Mouse (Mus musculus) frontal cortex, adult (tissue): Measurements from ENCODE around the gene Kif7.

Source experiments
- ATAC-seq: cut with Nextera tagmentation; 2 replicates; pipeline ENCODE4 v1.9.2; 2017; ENCODE audit warnings: mild to moderate bottlenecking, moderate library complexity, mixed read lengths; ENCODE audit not compliant: low TSS enrichment

The Kif7 gene

DNA sequence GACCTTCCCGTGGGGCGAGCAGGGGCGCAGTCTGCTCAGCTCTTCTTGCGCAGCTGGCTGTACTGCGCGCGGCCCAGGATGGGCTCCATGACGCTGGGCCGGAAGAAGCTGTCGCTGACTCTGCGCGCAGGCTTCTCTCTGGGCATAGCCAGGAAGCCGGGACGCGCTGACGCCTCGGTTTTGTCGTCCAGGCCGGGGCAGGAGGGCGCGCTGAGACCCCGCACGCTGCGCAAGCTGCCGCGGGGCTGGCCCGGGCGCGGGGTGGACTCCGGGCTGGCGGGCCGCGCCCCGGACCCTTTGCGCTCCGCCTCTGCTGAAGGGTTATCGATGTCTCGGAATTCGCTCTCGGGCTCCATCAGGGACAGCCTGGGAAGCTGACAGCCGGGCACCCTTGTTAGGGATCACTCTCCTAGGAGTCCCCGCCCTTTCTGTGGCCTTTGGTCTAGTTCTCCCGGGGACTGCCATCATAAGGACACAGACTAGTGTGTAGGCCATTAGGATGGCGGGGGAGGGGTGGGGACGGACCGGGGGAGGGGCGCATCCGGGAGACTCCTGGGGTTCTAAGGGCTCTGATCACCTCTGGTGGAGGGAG lies 6.0 kb upstream of the Kif7 start:
- ATAC-seq = peak; percentile 92

GRCm38 (mm10) chr7:79710831-79711230 lies 4.7 kb downstream of the Kif7 start:
- no peak for ATAC-seq

GRCm38 (mm10) chr7:79710130-79710607 lies 5.4 kb downstream of the Kif7 start:
- peak; percentile 90 for ATAC-seq

- no peak for ATAC-seq
Measured at GRCm38 (mm10) chr7:79705210-79705609, 10.3 kb downstream of the Kif7 start.

DNA sequence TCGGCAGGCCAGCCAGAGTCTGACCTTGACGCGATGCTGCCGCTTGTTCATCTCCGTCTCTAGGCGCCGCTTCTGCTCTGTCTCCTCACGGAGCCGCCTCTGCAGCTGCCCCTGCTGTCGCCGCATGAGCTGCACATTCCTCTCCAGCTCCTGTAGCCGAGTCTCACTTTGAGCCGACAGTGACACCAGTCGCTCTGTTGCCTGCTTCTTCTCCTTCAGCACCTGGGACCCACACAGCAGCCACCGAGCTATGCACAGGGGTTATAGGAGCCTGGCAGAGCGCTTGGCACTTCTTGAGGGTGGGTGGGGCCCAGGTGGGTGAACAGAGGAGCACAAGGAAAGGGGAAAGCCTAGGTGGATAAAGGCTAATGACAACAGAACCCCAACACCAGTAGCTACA lies 12.8 kb downstream of the Kif7 start:
- peak; percentile 57; the same call in 1 of the 2 replicates for ATAC-seq

- ATAC-seq = no peak
Measured at GRCm38 (mm10) chr7:79696495-79696894, 19.0 kb downstream of the Kif7 start.

DNA sequence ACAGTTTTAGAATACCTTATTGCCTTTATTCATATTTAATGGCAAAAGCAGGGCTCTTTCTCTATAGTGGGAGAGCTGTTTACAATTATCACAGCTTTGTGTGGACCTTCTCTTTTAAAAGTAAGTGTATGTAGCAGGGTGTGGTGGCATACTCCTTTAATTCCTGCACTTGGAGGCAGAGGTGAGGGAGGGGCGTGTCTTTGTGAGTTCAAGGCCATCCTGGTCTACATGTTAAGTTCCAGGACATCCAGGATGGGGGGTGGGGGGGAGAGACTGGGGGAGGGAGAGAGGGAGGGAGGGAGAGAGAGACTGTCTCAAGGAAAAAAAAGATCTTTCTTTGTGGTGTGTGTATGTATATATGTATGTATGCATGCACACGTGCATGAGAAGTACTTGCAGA lies 35.3 kb downstream of the Kif7 start:
- no peak for ATAC-seq

GRCm38 (mm10) chr7:79679186-79679585 lies 36.3 kb downstream of the Kif7 start:
- ATAC-seq = no peak

- ATAC-seq = no peak
Measured at GRCm38 (mm10) chr7:79670900-79671604, 44.5 kb downstream of the Kif7 start.

GRCm38 (mm10) chr7:79666690-79667089 lies 48.8 kb downstream of the Kif7 start:
- ATAC-seq = no peak

- no peak for ATAC-seq
Measured at GRCm38 (mm10) chr7:79661253-79661890, 54.1 kb downstream of the Kif7 start.

DNA sequence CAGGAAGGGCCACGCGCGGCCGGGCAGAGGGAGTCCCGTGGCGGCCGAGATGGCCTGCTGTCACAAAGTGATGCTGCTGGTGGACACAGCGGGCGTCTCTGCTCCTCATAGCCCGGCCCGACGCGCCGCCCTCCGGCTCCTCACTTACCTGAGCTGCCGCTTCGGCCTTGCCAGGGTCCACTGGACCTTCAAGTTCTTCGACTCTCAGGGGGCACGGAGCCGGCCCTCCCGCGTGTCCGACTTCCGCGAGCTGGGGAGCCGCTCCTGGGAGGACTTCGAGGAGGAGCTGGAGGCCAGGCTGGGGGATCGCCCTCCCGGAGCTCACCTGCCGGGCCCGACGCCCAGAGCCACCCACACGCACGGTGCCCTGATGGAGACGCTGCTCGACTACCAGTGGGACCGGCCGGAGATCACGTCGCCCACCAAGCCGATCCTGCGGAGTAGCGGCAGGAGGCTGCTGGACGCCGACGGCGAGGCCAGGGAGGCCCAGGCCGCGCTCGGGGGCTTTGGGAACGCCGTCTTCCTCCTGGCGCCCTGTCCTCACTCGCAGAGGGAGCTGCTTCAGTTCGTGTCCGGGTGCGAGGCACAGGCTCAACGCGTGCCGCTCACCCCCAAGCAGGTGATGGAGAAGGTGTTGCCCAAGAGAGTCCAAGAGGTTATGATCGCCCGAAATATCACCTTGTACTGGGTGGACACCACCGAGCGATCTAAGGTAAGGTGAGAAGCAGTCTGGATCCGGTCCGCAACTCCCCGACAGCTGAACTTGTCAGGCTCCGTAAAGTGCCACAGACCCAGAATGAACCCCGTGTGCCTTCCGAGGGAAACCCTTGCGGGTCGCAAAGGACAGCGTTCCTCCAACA lies 55.0 kb downstream of the Kif7 start:
- no peak for ATAC-seq

DNA sequence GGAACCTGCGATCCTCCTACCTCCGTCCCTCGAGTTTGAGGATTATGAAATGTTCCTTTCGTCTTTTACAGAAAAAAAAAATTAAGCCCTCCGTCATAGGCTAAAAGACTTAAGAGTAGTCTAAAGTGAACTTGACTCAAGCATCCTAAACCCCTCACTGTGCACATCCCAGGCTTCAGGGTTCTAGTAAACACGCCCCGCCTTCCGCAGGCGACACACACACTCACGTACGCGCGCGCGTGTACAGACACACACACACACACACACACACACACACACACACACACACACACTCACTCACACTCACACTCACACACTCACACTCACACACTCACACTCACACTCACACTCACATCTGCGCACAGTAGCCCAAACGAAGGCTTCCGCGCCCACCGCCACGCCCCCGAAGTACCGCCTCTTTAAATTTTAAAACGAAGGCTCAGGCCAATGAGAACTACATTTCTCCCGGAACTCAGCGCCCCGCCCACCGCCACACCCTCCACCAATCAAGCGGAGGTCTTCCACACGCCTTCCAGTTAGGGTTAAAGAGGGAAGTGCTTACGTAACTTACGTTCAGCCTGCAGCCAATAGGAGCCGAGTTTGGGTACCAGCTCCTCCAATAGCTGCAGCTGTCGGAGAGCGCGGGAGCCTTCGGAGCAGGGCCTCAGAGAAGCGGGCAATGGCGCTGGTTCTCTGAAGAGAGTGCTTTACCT lies 55.8 kb downstream of the Kif7 start, which contains the start of gene Ticrr:
TSS of gene Ticrr (plus strand) at position 619 of the 713 bp plus-strand sequence.
- ATAC-seq = peak; percentile 100

GRCm38 (mm10) chr7:79654586-79654985 lies 60.9 kb downstream of the Kif7 start:
- no peak for ATAC-seq

GRCm38 (mm10) chr7:79654185-79654584 lies 61.3 kb downstream of the Kif7 start:
- ATAC-seq = no peak

DNA sequence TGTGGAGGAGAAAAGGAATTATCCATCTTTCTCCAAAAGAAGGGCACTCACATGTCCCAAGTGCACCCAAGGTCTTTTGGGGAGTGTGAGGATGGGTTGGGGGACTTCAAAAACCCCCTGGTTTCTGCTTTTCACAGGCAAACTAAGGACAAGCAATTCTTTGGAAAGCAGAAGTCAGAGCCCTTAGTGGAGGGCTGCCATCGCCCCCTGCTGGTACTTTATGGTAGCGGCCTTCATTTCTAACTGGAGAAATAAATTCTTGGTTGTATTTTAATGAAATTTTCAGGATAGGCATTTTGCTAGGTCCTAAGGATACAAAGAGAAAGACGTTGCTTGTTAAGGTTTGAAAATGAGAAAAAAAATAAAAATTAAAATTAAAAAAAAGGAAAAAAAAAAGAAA lies 66.5 kb downstream of the Kif7 start:
- no peak; the same call in 1 of the 2 replicates for ATAC-seq
